Mouse (Mus musculus): ENCODE results near the gene Ddah1. TPM values are rescaled to one million over a fixed set of nuclear protein-coding genes. Genes with fewer than 3 reads are reported as not detected.
A peak's percentile ranks its signal among the peaks of the same experiment; 100 is the strongest.

The Ddah1 gene
- polyA plus RNA-seq, 1 experiment from 2014 or later = 42.1 TPM

- H3K27me3 ChIP-seq = no peaks in the 10 kb centered on the region
- no peak overlapping the region for H3K9ac ChIP-seq
- no peak overlapping the region for H3K27ac ChIP-seq (replicated peaks)
- H3K4me1 ChIP-seq = 0 out of 2 replicates have a peak, but pooled peaks cover 4% of the 10 kb centered on the region
- no peak overlapping the region for H3K4me2 ChIP-seq (replicated peaks)
- no peaks in the 10 kb centered on the region for H3K36me3 ChIP-seq
- no peak overlapping the region for H3K4me3 ChIP-seq (replicated peaks)
- 63% methylated on average over 9 of the region's 9 CpGs for WGBS
- H3K9me3 ChIP-seq (replicated peaks) = no peaks in the 10 kb centered on the region
- ATAC-seq (ENCODE audit: insufficient number of reproducible peaks, low FRiP score, low TSS enrichment, low read depth) = no peak
Observed at GRCm38 (mm10) chr3:145743476-145744027, 14.9 kb upstream of the Ddah1 start.

GRCm38 (mm10) chr3:145748626-145749025 is 9.8 kb upstream of the Ddah1 start:
- H3K4me2 ChIP-seq (replicated peaks) = no peak overlapping the region
- H3K27me3 ChIP-seq = no peaks in the 10 kb centered on the region
- WGBS = 75% methylated on average over 1 of the region's 1 CpGs
- H3K4me1 ChIP-seq = no peaks in the 10 kb centered on the region
- no peaks in the 10 kb centered on the region for H3K36me3 ChIP-seq
- H3K9me3 ChIP-seq (replicated peaks) = no peaks in the 10 kb centered on the region
- H3K27ac ChIP-seq (replicated peaks) = no peak overlapping the region
- ATAC-seq (ENCODE audit: insufficient number of reproducible peaks, low FRiP score, low TSS enrichment, low read depth) = no peak
- H3K9ac ChIP-seq = no peak overlapping the region
- no peak overlapping the region for H3K4me3 ChIP-seq (replicated peaks)

- H3K9ac ChIP-seq = no peak overlapping the region
- 82% methylated on average over 8 of the region's 8 CpGs for WGBS
- H3K4me1 ChIP-seq = peaks cover 15% of the 10 kb centered on the region
- H3K4me3 ChIP-seq (replicated peaks) = no peak overlapping the region
- no peak for ATAC-seq (ENCODE audit: insufficient number of reproducible peaks, low FRiP score, low TSS enrichment, low read depth)
- H3K36me3 ChIP-seq = no peaks in the 10 kb centered on the region
- H3K4me2 ChIP-seq (replicated peaks) = no peak overlapping the region
- H3K27me3 ChIP-seq = peaks cover 21% of the 10 kb centered on the region; the same call in 1 of the 2 replicates
- H3K27ac ChIP-seq (replicated peaks) = no peak overlapping the region
- no peaks in the 10 kb centered on the region for H3K9me3 ChIP-seq (replicated peaks)
Observed at GRCm38 (mm10) chr3:145756457-145756856, 2.0 kb upstream of the Ddah1 start.

- Histone ChIP-seq H3K4me3 (replicated peaks) (no peak overlapping the region), H3K27me3 (peaks cover 21% of the 10 kb centered on the region; the same call in 1 of the 2 replicates), H3K9ac (no peak overlapping the region), H3K36me3 (no peaks in the 10 kb centered on the region), H3K4me1 (peaks cover 15% of the 10 kb centered on the region), H3K4me2 (replicated peaks) (no peak overlapping the region), H3K9me3 (replicated peaks) (no peaks in the 10 kb centered on the region), H3K27ac (replicated peaks) (no peak overlapping the region)
- 69% methylated on average over 8 of the region's 8 CpGs for WGBS
- no peak for ATAC-seq (ENCODE audit: insufficient number of reproducible peaks, low FRiP score, low TSS enrichment, low read depth)
Observed at GRCm38 (mm10) chr3:145757177-145757576, 1.3 kb upstream of the Ddah1 start.

GRCm38 (mm10) chr3:145757844-145758243 is 631 bp upstream of the Ddah1 start:
- 50% methylated on average over 4 of the region's 4 CpGs for WGBS
- ATAC-seq (ENCODE audit: insufficient number of reproducible peaks, low FRiP score, low TSS enrichment, low read depth) = no peak
- Histone ChIP-seq H3K9ac (no peak overlapping the region), H3K9me3 (replicated peaks) (no peaks in the 10 kb centered on the region), H3K27me3 (peaks cover 21% of the 10 kb centered on the region; the same call in 1 of the 2 replicates), H3K4me1 (peaks cover 15% of the 10 kb centered on the region), H3K4me3 (replicated peaks) (peak overlapping the region; percentile 66), H3K4me2 (replicated peaks) (peak overlapping the region; percentile 100; the same call in 1 of the 2 replicates), H3K27ac (replicated peaks) (no peak overlapping the region), H3K36me3 (no peaks in the 10 kb centered on the region)

GRCm38 (mm10) chr3:145759379-145760209 is 1.1 kb downstream of the Ddah1 start:
- H3K4me1 ChIP-seq = peaks cover 15% of the 10 kb centered on the region
- peak overlapping the region; percentile 66 for H3K4me3 ChIP-seq (replicated peaks)
- H3K27me3 ChIP-seq = peaks cover 21% of the 10 kb centered on the region; the same call in 1 of the 2 replicates
- peak overlapping the region; percentile 100 for H3K4me2 ChIP-seq (replicated peaks)
- ATAC-seq (ENCODE audit: insufficient number of reproducible peaks, low FRiP score, low TSS enrichment, low read depth) = 0 out of 2 replicates have a peak, but pooled peaks have one; percentile 25
- no peaks in the 10 kb centered on the region for H3K9me3 ChIP-seq (replicated peaks)
- H3K9ac ChIP-seq = peak overlapping the region; percentile 69; the same call in 1 of the 2 replicates
- no peaks in the 10 kb centered on the region for H3K36me3 ChIP-seq
- 14% methylated on average over 14 of the region's 14 CpGs for WGBS
- 0 out of 2 replicates have a peak overlapping the region, but pooled peaks have one; percentile 48 for H3K27ac ChIP-seq (replicated peaks)

- H3K4me1 ChIP-seq = peaks cover 15% of the 10 kb centered on the region
- no peak for ATAC-seq (ENCODE audit: insufficient number of reproducible peaks, low FRiP score, low TSS enrichment, low read depth)
- H3K4me3 ChIP-seq (replicated peaks) = no peak overlapping the region
- 93% methylated on average over 3 of the region's 3 CpGs for WGBS
- H3K36me3 ChIP-seq = no peaks in the 10 kb centered on the region
- H3K9ac ChIP-seq = no peak overlapping the region
- no peak overlapping the region for H3K4me2 ChIP-seq (replicated peaks)
- no peaks in the 10 kb centered on the region for H3K9me3 ChIP-seq (replicated peaks)
- no peak overlapping the region for H3K27ac ChIP-seq (replicated peaks)
- H3K27me3 ChIP-seq = peaks cover 21% of the 10 kb centered on the region; the same call in 1 of the 2 replicates
Observed at GRCm38 (mm10) chr3:145760547-145760946, 2.1 kb downstream of the Ddah1 start.

GRCm38 (mm10) chr3:145761501-145762170 is 3.2 kb downstream of the Ddah1 start:
- ATAC-seq (ENCODE audit: insufficient number of reproducible peaks, low FRiP score, low TSS enrichment, low read depth) = no peak
- H3K36me3 ChIP-seq = no peaks in the 10 kb centered on the region

GRCm38 (mm10) chr3:145762957-145763641 is 4.6 kb downstream of the Ddah1 start:
- no peaks in the 10 kb centered on the region for H3K36me3 ChIP-seq
- H3K4me1 ChIP-seq = peaks cover 14% of the 10 kb centered on the region
- H3K27me3 ChIP-seq = peaks cover 14% of the 10 kb centered on the region; the same call in 1 of the 2 replicates
- H3K4me2 ChIP-seq (replicated peaks) = no peak overlapping the region
- ATAC-seq (ENCODE audit: insufficient number of reproducible peaks, low FRiP score, low TSS enrichment, low read depth) = no peak
- H3K27ac ChIP-seq (replicated peaks) = no peak overlapping the region
- WGBS = 79% methylated on average over 4 of the region's 4 CpGs
- H3K4me3 ChIP-seq (replicated peaks) = no peak overlapping the region
- H3K9ac ChIP-seq = no peak overlapping the region
- no peaks in the 10 kb centered on the region for H3K9me3 ChIP-seq (replicated peaks)

More at GRCm38 (mm10) chr3:145761501-145762170, 3.2 kb downstream of the Ddah1 start:
- Histone ChIP-seq H3K27ac (replicated peaks) (no peak overlapping the region), H3K4me1 (peaks cover 15% of the 10 kb centered on the region), H3K4me2 (replicated peaks) (no peak overlapping the region), H3K4me3 (replicated peaks) (no peak overlapping the region), H3K9me3 (replicated peaks) (no peaks in the 10 kb centered on the region), H3K27me3 (peaks cover 21% of the 10 kb centered on the region; the same call in 1 of the 2 replicates), H3K9ac (no peak overlapping the region)
- WGBS = 61% methylated on average over 3 of the region's 3 CpGs

GRCm38 (mm10) chr3:145763642-145763972 is 5.1 kb downstream of the Ddah1 start:
- Histone ChIP-seq H3K4me1 (peaks cover 9% of the 10 kb centered on the region), H3K4me2 (replicated peaks) (no peak overlapping the region), H3K9me3 (replicated peaks) (no peaks in the 10 kb centered on the region), H3K4me3 (replicated peaks) (no peak overlapping the region), H3K36me3 (no peaks in the 10 kb centered on the region), H3K27ac (replicated peaks) (no peak overlapping the region), H3K27me3 (peaks cover 11% of the 10 kb centered on the region; the same call in 1 of the 2 replicates), H3K9ac (no peak overlapping the region)
- WGBS = 93% methylated on average over 3 of the region's 3 CpGs
- no peak for ATAC-seq (ENCODE audit: insufficient number of reproducible peaks, low FRiP score, low TSS enrichment, low read depth)

All from embryonic facial prominence, embryonic 15.5 days (tissue).